7 mouse cellular contexts compared by ENCODE assay signal in the genomic region with DNA sequence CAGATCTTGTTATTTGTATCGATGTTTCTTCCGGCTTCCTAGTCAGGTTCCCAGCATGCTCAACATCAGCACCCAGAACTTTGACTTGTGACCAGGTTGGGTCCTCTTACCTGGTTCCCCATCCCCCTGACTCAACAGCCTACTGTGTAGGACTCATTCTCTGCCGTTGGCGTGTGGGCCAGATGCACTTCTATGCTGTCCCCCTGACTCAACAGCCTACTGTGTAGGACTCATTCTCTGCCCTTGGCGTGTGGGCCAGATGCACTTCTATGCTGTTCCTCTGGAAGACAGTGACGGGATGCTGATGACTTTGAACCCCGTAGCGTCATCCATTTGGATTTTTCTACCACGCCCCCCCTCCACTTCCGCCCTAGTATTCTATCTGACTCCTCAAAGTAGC.
DNase-seq lines count a peak whose midpoint lies in the region; ATAC-seq lines count a peak whose summit lies in the region.

No protein-coding gene starts in this region.

- ATAC-seq in activated CD4-positive, CD25-positive, alpha-beta regulatory T cell, adult 4 months, result no peak
- ATAC-seq in hindbrain, embryonic 11.5 days (ENCODE audit: low FRiP score), result no peak

- no peak overlapping the region for H3K4me3 ChIP-seq in hindbrain, embryonic 11.5 days (ENCODE audit: low read depth, low read length)

- H3K36me3 ChIP-seq in hindbrain, embryonic 11.5 days (ENCODE audit: control insufficient read depth, insufficient read depth, low read length), result no peaks in the 10 kb centered on the region

- DNase-seq in adrenal gland, postnatal 10 days, result peak; percentile 94
- peak; percentile 91 to 92 for DNase-seq in cerebellum, postnatal 10 days
- peak; percentile 76 to 86 for DNase-seq in kidney, adult 8-10 months
- DNase-seq in left cerebral cortex, postnatal 25 days (ENCODE audit: low spot score in 2 of 2), result peak; percentile 96 to 97
- peak; percentile 92 to 93 for DNase-seq in spleen, postnatal 36 days (ENCODE audit: low spot score in 2 of 2)
- DNase-seq in hindbrain, embryonic 11.5 days (ENCODE audit: low spot score), result no peak

- H3K9me3 ChIP-seq in hindbrain, embryonic 11.5 days (ENCODE audit: control insufficient read depth, low read length), result no peaks in the 10 kb centered on the region

- H3K4me2 ChIP-seq in hindbrain, embryonic 11.5 days (replicated peaks; ENCODE audit: low read depth, low read length), result no peak overlapping the region

- no peak overlapping the region for H3K9ac ChIP-seq in hindbrain, embryonic 11.5 days (ENCODE audit: low read depth, low read length)

- intact Hi-C loops in left cerebral cortex, postnatal 25 days (cut with DNase I), result loop anchor here (5.0 kb wide), 1 partner anchor 919 kb away; no protein-coding TSS in a partner anchor

- 95% methylated on average over 10 of the region's 10 CpGs for WGBS in hindbrain, embryonic 11.5 days

- no peaks in the 10 kb centered on the region for H3K4me1 ChIP-seq in hindbrain, embryonic 11.5 days (replicated peaks; ENCODE audit: control insufficient read depth, insufficient read depth, low read length)

- H3K27me3 ChIP-seq in hindbrain, embryonic 11.5 days (ENCODE audit: control insufficient read depth, insufficient read depth, low read length), result no peaks in the 10 kb centered on the region

- H3K27ac ChIP-seq in hindbrain, embryonic 11.5 days (ENCODE audit: low read depth, low read length), result no peak overlapping the region
